Mouse (Mus musculus): ENCODE results near the gene Ccdc186.

The Ccdc186 gene

GRCm38 (mm10) chr19:56821798-56822447, at the start of gene Ccdc186:
Gene Ccdc186, minus strand, starts transcription at chr19:56822190.
- DNase-seq (ENCODE audit: low spot score in 2 of 2), result peak; percentile 92 to 97

DNA sequence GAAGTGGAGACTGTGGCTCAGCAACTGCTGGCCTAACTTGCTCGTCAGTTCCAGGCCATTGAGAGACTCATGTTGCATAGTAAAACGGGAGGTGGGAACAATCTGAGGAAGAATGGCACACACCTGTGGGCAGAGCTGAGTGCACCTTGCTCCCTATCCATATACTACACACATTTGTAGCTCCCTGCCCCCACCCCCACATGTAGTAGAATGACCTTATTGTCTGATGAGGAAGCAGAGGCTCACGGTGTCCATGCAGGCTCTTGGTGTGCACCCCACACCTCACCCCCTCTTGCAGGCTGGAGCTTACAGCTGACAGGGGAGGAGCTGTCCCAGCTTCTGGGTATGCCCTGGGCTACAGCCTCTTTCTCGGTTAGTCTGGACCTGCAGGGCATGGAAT, 45.7 kb upstream of the Ccdc186 start:
- no peak for DNase-seq (ENCODE audit: low spot score in 2 of 2)

DNA sequence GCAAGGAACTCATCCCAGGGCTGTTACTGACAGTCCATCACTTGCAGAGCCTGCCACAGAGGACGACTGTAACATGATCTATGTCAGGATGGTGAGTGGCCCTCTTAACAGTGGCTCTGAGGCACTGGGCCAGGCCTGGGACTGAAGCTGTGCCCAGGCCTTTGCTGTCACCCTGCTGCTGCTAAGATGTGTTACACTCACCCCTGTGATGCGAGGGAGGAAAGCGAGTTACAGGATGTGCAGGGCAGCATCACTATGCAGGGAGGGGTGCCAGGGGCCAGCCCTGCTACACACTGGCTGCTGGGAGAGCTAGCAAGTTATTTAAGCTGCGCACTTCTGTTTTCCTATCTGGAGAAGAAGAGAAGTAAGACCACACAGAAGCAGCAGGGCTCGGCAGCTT, 34.5 kb upstream of the Ccdc186 start:
- DNase-seq (ENCODE audit: low spot score in 2 of 2), result no peak

- no peak for DNase-seq (ENCODE audit: low spot score in 2 of 2)
Observed at GRCm38 (mm10) chr19:56852590-56852989, 30.6 kb upstream of the Ccdc186 start.

- no peak for DNase-seq (ENCODE audit: low spot score in 2 of 2)
Observed at GRCm38 (mm10) chr19:56842974-56843373, 21.0 kb upstream of the Ccdc186 start.

GRCm38 (mm10) chr19:56838942-56839706, 17.1 kb upstream of the Ccdc186 start:
- DNase-seq (ENCODE audit: low spot score in 2 of 2), result no peak

DNA sequence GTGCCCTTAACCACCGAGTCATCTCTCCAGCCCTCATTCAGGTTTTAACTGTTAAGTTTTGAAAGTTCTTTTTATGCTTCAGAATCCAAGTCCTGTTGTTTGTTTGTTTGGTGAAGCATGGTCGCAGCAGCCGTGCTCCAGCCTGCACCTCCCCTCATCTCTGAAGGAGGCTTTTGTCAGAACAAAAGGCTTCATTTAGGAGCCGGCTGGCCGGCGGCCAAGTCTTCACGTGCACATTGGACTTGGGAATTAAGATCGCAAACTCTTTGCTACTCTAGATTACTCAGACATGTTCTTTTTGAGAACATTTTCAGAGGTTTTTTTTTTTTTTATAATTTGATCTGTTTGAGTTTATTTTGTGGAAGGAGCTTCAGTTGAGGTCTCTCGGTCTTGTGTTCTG, 13.3 kb upstream of the Ccdc186 start:
- no peak for DNase-seq (ENCODE audit: low spot score in 2 of 2)

- DNase-seq (ENCODE audit: low spot score in 2 of 2), result no peak
Observed at GRCm38 (mm10) chr19:56830163-56830562, 8.2 kb upstream of the Ccdc186 start.

- DNase-seq (ENCODE audit: low spot score in 2 of 2), result no peak
Observed at GRCm38 (mm10) chr19:56829267-56829666, 7.3 kb upstream of the Ccdc186 start.

GRCm38 (mm10) chr19:56828305-56828704, 6.3 kb upstream of the Ccdc186 start:
- DNase-seq (ENCODE audit: low spot score in 2 of 2), result no peak

GRCm38 (mm10) chr19:56826047-56826631, 4.1 kb upstream of the Ccdc186 start, which contains the start of gene Tdrd1:
Gene Tdrd1, plus strand, starts transcription at chr19:56826209.
- no peak for DNase-seq (ENCODE audit: low spot score in 2 of 2)

- no peak for DNase-seq (ENCODE audit: low spot score in 2 of 2)
Observed at GRCm38 (mm10) chr19:56822448-56822836, 452 bp upstream of the Ccdc186 start.

GRCm38 (mm10) chr19:56821040-56821797, 771 bp downstream of the Ccdc186 start:
- peak; percentile 19 to 20 for DNase-seq (ENCODE audit: low spot score in 2 of 2)

DNA sequence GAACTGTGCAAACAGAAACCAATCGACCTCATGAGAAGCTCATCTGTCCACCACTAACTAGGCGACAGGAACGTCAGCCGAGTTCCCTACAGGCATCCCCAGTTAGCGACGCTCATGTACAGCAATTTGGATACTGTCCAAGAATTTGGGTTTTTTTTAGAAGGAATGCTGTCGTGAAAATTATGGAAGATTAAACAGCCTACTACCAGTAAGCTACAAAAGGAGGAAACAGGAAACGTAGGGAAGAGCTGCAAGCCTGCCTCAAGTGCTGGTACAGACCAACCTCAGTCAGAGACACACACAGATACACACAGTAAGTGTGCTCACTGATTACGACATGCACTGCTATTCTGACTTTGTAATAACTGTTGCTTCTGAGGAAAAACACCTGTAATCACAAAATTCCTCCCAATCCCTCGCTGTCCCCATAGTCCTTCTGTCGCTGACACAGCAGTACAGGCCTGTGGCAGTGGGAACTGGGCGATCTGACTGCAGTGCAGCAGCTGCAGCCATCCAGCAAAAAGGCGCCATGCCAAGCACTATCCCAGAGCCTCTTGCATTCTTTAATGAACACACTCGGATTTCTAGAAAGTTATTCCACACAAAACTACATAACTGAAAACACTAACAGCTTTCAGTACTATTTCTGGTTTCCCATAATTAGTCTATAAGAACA, 4.0 kb downstream of the Ccdc186 start:
- no peak for DNase-seq (ENCODE audit: low spot score in 2 of 2)

DNA sequence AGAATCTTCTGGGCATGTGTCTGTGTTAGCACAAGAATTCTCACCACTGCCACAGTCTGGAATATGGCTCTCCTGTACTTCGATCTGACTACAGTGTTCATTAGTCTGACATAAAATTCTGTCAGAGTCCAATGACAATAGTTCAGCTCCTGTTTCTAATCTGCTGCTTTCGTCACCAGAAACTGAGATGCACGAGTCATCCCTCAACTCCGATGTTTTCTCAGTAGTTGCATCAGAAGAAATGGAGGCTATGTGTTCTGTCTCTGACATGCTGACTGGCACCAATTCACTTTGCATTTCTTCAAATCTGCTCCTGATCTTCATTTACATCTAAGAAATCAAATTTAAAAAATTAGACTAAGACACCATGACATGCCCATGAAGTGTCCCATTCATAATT, 8.6 kb downstream of the Ccdc186 start:
- no peak for DNase-seq (ENCODE audit: low spot score in 2 of 2)

GRCm38 (mm10) chr19:56811590-56811989, 10.4 kb downstream of the Ccdc186 start:
- no peak for DNase-seq (ENCODE audit: low spot score in 2 of 2)

DNA sequence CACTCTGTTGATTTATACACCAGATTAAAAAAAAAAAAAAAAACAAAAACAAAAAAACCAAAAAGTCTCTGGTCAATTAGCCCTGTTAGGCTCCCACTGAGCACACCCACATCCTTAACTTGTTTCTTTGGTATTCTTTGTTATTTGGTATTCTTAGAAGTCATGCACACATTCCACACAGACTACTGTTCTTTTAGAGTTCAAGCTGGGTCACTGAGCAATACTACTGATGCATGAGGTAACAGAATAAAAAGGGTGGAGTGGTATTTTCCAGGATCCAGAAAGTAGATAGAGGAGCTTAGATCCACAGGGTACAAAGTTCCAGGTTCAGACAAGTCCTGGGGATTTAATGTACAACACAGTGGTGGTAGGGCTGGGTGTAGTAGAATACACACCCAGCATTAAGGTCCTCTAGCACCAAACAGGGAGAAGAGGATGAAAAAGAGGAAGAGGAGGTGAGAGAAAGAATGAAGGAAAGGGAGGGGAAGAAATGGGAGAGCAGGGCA, 11.3 kb downstream of the Ccdc186 start:
- DNase-seq (ENCODE audit: low spot score in 2 of 2), result no peak

- DNase-seq (ENCODE audit: low spot score in 2 of 2), result no peak
Observed at GRCm38 (mm10) chr19:56808771-56809170, 13.2 kb downstream of the Ccdc186 start.

DNA sequence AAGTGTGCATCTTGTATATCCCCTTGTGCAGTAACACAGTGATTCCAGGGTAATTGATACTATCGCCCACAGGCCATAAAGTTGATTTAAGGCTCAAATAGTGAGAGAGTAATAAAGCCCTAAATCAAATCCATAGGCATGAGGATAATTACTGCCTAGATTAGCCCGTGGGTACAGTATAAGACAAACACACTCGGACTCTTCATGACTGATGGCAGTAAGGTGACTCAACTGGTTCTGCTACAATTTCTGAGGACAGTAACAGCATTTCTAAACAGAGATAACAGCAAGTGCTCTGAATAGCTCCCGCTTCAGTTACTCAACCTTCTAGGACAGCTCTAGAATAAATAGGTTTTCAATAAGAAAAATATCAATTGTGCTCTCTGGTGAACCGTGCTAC, 14.9 kb downstream of the Ccdc186 start:
- DNase-seq (ENCODE audit: low spot score in 2 of 2), result no peak

DNA sequence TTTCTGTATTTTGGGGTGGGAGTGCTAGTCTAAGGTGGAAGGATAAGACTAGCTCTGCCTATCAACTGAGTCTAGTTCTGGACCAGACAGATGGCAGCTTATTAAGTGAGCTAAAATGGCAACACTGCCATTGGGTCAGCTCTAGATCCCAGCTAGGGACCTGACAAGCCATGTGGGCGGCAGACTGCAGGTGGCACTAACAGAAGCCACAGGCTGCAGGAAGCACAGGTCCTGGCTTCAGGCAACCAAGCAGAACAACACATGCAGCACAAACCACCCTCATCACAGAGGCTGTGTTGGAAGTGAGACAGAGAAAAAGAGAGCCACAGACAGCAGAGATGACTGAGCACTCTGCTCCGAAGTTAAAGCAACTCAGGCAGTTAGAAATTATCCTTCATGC, 16.6 kb downstream of the Ccdc186 start:
- no peak for DNase-seq (ENCODE audit: low spot score in 2 of 2)

- DNase-seq (ENCODE audit: low spot score in 2 of 2), result no peak
Observed at GRCm38 (mm10) chr19:56802352-56802746, 19.6 kb downstream of the Ccdc186 start.

Data from thymus, postnatal 10 days (tissue).